Mouse (Mus musculus): ENCODE data around the gene Gm2012. TPM values are rescaled to one million over a fixed set of nuclear protein-coding genes. Genes with fewer than 3 reads are reported as not detected.
"Not testable (repeated sequence)": the region's sequence is repeated elsewhere in the genome, so short reads cannot be mapped to it uniquely, and the experiment has no call there.

The Gm2012 gene
- total RNA-seq (2021), result not detected in 2 replicates
- long read RNA-seq, result 0 reads

DNA sequence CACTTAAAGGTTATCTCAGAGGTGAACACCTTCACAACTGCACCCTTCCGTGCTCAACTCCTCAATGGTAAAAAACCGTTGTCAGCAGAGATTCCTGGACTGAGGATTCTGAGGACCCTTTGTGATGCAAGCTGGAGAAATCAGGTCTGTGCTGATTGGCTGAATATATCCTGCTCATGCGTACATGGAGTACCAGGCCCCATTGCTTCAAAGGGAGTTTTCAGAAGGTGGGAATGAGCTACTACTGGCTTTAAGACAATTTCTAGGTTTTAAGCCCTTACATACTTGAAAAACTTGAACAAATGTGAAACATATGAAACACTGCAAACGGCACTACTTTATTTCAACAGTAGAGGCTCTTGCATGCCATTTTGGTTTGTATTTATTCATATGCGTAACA is at the start of gene Gm2012:
Gm2012 (minus strand) TSS at position 101 of the 400 bp plus-strand sequence.
- DNase-seq, result not testable (repeated sequence)

DNA sequence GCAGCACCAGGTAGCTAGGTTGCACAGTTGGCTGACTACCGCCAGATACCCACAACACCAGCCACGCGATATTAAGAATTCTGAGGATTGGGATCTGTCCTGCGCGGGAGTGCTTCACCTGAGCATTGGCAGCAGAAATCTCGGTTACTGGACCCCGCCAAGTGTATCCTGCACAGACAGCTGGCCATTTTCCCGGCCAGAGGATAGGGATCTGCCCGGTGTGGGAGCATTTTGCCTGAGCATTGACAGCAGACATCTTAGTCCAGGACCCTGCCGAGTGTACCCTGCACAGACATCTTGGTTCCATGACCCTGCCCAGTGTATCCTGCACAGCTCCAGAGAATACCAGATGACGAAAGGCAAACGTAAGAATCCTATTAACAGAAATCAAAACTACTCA is 72.0 kb downstream of the Gm2012 start:
- DNase-seq, result not testable (repeated sequence)

Small RNA genes within 50 kb of the gene (microRNA-seq; reads per million reads assigned to microRNA genes)
- 0 reads per million in 2 experiments for gene Gm26302

Other genes starting within 250 kb of the Gm2012 start
- not detected in 2 replicates for gene Gm5168, start 180.3 kb downstream of the Gm2012 start, total RNA-seq (2021)
- gene Gm2030, start 78.7 kb upstream of the Gm2012 start, total RNA-seq (2021), result not detected in 2 replicates